ENCODE assay signal across 24 mouse cellular contexts in the genomic region with DNA sequence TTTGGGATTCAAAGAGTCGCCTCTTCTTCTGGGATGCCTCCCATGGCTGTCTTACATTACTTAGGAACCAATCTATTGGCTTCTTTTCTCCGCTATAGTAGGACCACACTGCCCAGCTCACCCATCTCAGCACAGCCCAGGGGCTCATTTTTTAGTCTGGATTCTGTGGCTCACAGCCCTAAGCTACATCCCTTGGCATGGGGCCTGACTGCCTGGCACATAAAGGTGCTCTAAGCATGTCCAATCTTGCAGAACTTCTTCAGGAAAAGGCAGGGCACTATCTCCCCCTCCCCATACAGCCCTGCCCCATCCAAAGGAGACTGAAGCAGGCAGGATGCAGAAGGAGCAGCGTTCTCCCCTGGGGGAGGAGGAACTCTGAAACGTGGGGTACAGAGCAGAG.
DNase-seq lines count a peak whose midpoint lies in the region; ATAC-seq and TF ChIP-seq lines count a peak whose summit lies in the region.
"Had no signal": no experiment of that assay in that cellular context is flagged by ENCODE, and none has a peak within 500 bp of the region (broad histone marks: within the 10 kb centered on the region; RNA-seq: fewer than 3 reads in every experiment).

No protein-coding gene starts in this region.

- H3K4me1 ChIP-seq in embryonic facial prominence, embryonic 13.5 days: peaks cover 57% of the 10 kb centered on the region
- H3K4me1 ChIP-seq in limb, embryonic 12.5 days (replicated peaks): peaks cover 30% of the 10 kb centered on the region
- peaks cover 30% of the 10 kb centered on the region for H3K4me1 ChIP-seq in kidney, embryonic 16.5 days (ENCODE audit: insufficient read depth, low read length)

- no peaks in the 10 kb centered on the region for H3K27me3 ChIP-seq in embryonic facial prominence, embryonic 13.5 days
- H3K27me3 ChIP-seq in limb, embryonic 12.5 days: no peaks in the 10 kb centered on the region
- no peaks in the 10 kb centered on the region for H3K27me3 ChIP-seq in kidney, embryonic 16.5 days (ENCODE audit: insufficient read depth, low read length)
- H3K27me3 ChIP-seq: embryonic facial prominence, embryonic 15.5 days; forebrain, embryonic 12.5 days; forebrain, embryonic 15.5 days; heart, embryonic 12.5 days; heart, embryonic 15.5 days; hindbrain, embryonic 15.5 days had no signal

- H3K27ac ChIP-seq in gastrocnemius, adult 2 months: peak overlapping the region; percentile 7; the same call in 1 of the 2 replicates
- H3K27ac ChIP-seq in embryonic facial prominence, embryonic 13.5 days: 0 out of 2 replicates have a peak overlapping the region, but pooled peaks have one; percentile 22
- H3K27ac ChIP-seq in limb, embryonic 12.5 days: 0 out of 2 replicates have a peak overlapping the region, but pooled peaks have one; percentile 12
- H3K27ac ChIP-seq in kidney, embryonic 16.5 days (ENCODE audit: low read length): no peak overlapping the region
- H3K27ac ChIP-seq: embryonic facial prominence, embryonic 15.5 days; forebrain, embryonic 15.5 days; heart, embryonic 15.5 days; hindbrain, embryonic 15.5 days had no signal

- no peak for ATAC-seq in embryonic facial prominence, embryonic 13.5 days (ENCODE audit: insufficient number of reproducible peaks, insufficient read depth, low FRiP score, low TSS enrichment, low read depth)
- ATAC-seq in limb, embryonic 12.5 days (ENCODE audit: insufficient number of reproducible peaks, insufficient read depth, low FRiP score, low TSS enrichment, low read depth): no peak
- ATAC-seq in kidney, embryonic 16.5 days (ENCODE audit: low FRiP score, low TSS enrichment): no peak
- ATAC-seq: activated CD4-positive, CD25-positive, alpha-beta regulatory T cell, adult 4 months; CD4-positive, CD25-positive, alpha-beta regulatory T cell, adult 4 months; forebrain, embryonic 15.5 days; intestine, postnatal 0 days had no signal

- H3K9ac ChIP-seq in embryonic facial prominence, embryonic 13.5 days: no peak overlapping the region
- H3K9ac ChIP-seq in limb, embryonic 12.5 days (replicated peaks): no peak overlapping the region
- no peak overlapping the region for H3K9ac ChIP-seq in kidney, embryonic 16.5 days (replicated peaks; ENCODE audit: low read length)
- H3K9ac ChIP-seq: embryonic facial prominence, embryonic 15.5 days; forebrain, embryonic 12.5 days; forebrain, embryonic 15.5 days; heart, embryonic 12.5 days; heart, embryonic 15.5 days; hindbrain, embryonic 15.5 days had no signal

- intact Hi-C loops in gastrocnemius, adult 2 months (cut with DNase I): no loop called here

- WGBS in embryonic facial prominence, embryonic 13.5 days: 72% methylated on average over 4 of the region's 4 CpGs
- 83% methylated on average over 4 of the region's 4 CpGs for WGBS in limb, embryonic 12.5 days
- 77% methylated on average over 4 of the region's 4 CpGs for WGBS in kidney, embryonic 16.5 days

- TF ChIP-seq CTCF in gastrocnemius, adult 2 months (IDR thresholded peaks at IDR 0.05): no peak

- H3K9me3 ChIP-seq in embryonic facial prominence, embryonic 13.5 days: no peaks in the 10 kb centered on the region
- no peaks in the 10 kb centered on the region for H3K9me3 ChIP-seq in limb, embryonic 12.5 days
- no peaks in the 10 kb centered on the region for H3K9me3 ChIP-seq in kidney, embryonic 16.5 days (ENCODE audit: low read length)
- H3K9me3 ChIP-seq: embryonic facial prominence, embryonic 15.5 days; forebrain, embryonic 12.5 days; forebrain, embryonic 15.5 days; heart, embryonic 12.5 days; heart, embryonic 15.5 days; hindbrain, embryonic 15.5 days had no signal

- H3K4me2 ChIP-seq in embryonic facial prominence, embryonic 13.5 days: no peak overlapping the region
- no peak overlapping the region for H3K4me2 ChIP-seq in limb, embryonic 12.5 days
- H3K4me2 ChIP-seq in kidney, embryonic 16.5 days (replicated peaks; ENCODE audit: low read depth, low read length): no peak overlapping the region
- H3K4me2 ChIP-seq: embryonic facial prominence, embryonic 15.5 days; forebrain, embryonic 12.5 days; forebrain, embryonic 15.5 days; heart, embryonic 12.5 days; heart, embryonic 15.5 days; hindbrain, embryonic 15.5 days had no signal

- peaks cover 33% of the 10 kb centered on the region for H3K36me3 ChIP-seq in embryonic facial prominence, embryonic 13.5 days
- H3K36me3 ChIP-seq in limb, embryonic 12.5 days: peaks cover 44% of the 10 kb centered on the region
- peaks cover 13% of the 10 kb centered on the region; the same call in 1 of the 2 replicates for H3K36me3 ChIP-seq in kidney, embryonic 16.5 days (ENCODE audit: insufficient read depth, low read length)
- H3K36me3 ChIP-seq: embryonic facial prominence, embryonic 15.5 days; forebrain, embryonic 15.5 days; heart, embryonic 15.5 days; hindbrain, embryonic 15.5 days had no signal

- DNase-seq in gastrocnemius, adult 2 months: no peak
- no peak for DNase-seq in gastrocnemius, postnatal 25 days
- DNase-seq in left cerebral cortex, adult 11 months (ENCODE audit: low spot score): no peak
- DNase-seq: adrenal gland, adult 8-10 months; adrenal gland, postnatal 25 days; cerebellum, adult 11-12 months; cerebellum, adult 8-10 months; embryo, embryonic 11 days; gastrocnemius, postnatal 14 days; heart, adult 18-20 months; heart, postnatal 10 days; heart, postnatal 36 days had no signal

- H3K4me3 ChIP-seq in gastrocnemius, adult 2 months: no peak overlapping the region
- H3K4me3 ChIP-seq in embryonic facial prominence, embryonic 13.5 days: no peak overlapping the region
- no peak overlapping the region for H3K4me3 ChIP-seq in limb, embryonic 12.5 days (replicated peaks)
- no peak overlapping the region for H3K4me3 ChIP-seq in kidney, embryonic 16.5 days (ENCODE audit: low read length)
- H3K4me3 ChIP-seq: embryonic facial prominence, embryonic 15.5 days; forebrain, embryonic 12.5 days; forebrain, embryonic 15.5 days; heart, embryonic 12.5 days; heart, embryonic 15.5 days; hindbrain, embryonic 15.5 days had no signal
